Mouse (Mus musculus) spleen, adult 2 months (tissue): ENCODE data around the gene Cmip.

Experiments used
- CTCF ChIP-seq: fragments of 200-500 bp; IDR thresholded peaks from 2 replicates; pipeline ENCODE4 v1.5.1; 2011; ENCODE audit warnings: mild to moderate bottlenecking, inconsistent platforms; ENCODE audit not compliant: insufficient read depth, insufficient read length, insufficient replicate concordance; ENCODE audit errors: extremely low read depth
- POLR2A ChIP-seq: fragments of 200-500 bp; IDR thresholded peaks from 2 replicates; pipeline ENCODE4 v1.6.1; 2011; ENCODE audit warnings: low read depth, low read length, inconsistent platforms

DNA sequence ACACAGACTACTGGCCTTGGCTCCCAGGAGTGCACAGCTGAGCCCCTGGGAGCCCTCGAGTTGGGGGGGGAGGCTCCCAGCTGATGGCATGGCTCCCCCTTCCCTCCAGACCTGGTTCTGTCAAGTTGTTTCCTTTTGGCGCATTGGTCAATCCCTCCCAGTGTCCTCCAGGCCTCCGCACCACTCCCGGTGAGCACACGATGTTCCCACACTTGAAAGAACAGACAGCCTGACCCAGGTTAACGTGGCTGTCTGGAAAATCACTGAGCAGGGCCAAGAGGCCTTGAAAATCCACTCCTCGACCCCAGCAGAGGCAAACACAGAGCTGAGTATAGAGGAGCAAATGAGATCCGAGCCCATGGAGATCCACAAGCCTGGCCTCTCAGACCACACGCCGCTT is 177.1 kb downstream of the Cmip start:
- TF ChIP-seq POLR2A: no peak
- no peak for TF ChIP-seq CTCF
